Mouse (Mus musculus) gastrocnemius, postnatal 14 days (tissue): ENCODE measurements around the gene Nsun3. TPM values are rescaled to one million over a fixed set of nuclear protein-coding genes. Genes with fewer than 3 reads are reported as not detected.

Source experiments
- DNase-seq: peaks from one replicate; pipeline ENCODE4 v3.0.0; 2021; ENCODE audit warnings: mixed read lengths
- intact Hi-C: fragments of 180-260 bp; cut with DNase I; formaldehyde crosslinking; loops from one replicate; pipeline ENCODE4 v1.15.1; 2025; ENCODE audit warnings: low total_unique reads
- long read RNA-seq, 2 experiments: library from polyadenylated mRNA; stranded (forward); transcript quantifications; one replicate each; pipeline ENCODE4 v2.0.0; 2021
- total RNA-seq, 2 experiments: library from RNA; stranded (reverse); gene quantifications; 2 replicates each; pipeline ENCODE4 v1.2.3; 2021

Nsun3 gene
- 1 to 10 TPM; 5.9 to 6.1 TPM for total RNA-seq
- long read RNA-seq, experiment 1, result 0 reads
- long read RNA-seq, experiment 2, partial matches to known transcripts, result 1 of 4 reads
- long read RNA-seq, experiment 2, other reads (novel, unspliced or antisense), result 0 of 4 reads

- intact Hi-C loops, result no loop called here
- peak; percentile 92 for DNase-seq
Measured at GRCm38 (mm10) chr16:62786621-62787331, at the start of gene Nsun3. TSS of gene Nsun3 (minus strand) at chr16:62786818.

DNA sequence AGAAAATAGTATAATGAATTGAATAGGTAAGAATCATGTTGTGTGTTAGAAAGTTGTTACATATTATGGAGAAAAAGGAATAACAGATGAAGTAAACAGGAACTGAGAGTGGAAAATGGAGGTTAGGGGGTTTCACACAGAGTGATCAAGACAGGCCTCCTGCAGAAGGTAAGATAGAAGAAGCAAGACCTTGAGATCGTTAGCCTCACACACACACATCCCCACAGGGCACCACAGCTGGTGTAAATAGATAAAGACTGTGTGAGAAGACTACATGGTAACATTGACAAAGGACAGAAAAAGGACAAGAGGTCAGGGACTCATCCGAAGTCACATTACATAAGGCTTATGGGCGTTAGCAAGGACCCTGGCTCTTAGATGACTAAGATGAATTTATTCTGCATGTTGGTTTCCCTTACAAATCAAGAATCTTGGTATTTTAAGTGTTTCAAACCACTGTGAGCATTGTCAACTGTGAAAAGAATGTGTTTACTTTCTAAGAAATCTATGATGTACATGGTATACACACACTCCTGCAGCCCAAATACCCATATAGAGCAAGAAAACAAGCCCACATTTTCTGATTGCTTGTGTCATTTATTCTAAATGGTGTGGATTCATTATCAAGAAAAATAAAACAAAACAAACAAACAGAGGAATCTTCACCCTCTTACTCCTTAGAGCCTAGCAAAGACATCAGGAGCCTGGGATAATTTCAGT is 47.6 kb upstream of the Nsun3 start:
- no peak for DNase-seq
- intact Hi-C loops, result no loop called here

DNA sequence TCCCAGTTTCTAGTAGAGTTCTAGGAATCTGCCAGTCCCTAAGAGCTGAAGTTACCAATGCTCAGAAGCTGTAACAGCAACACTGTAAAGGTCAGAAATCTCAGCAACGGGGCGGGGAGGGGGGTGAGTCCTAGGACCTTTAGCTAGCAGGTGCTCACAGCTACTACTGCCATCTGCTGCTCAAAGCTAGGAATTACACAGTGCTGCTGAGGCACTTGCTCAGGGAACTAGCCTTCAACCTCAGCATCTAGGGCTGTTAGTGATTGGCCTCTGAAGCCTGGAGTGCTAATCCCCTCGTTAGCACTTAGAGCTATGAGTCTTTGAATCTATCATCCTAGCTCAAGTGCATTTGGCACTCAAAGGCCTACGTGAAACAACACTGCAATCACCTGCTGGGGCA is 45.9 kb upstream of the Nsun3 start:
- intact Hi-C loops, result no loop called here
- DNase-seq, result peak; percentile 35

DNA sequence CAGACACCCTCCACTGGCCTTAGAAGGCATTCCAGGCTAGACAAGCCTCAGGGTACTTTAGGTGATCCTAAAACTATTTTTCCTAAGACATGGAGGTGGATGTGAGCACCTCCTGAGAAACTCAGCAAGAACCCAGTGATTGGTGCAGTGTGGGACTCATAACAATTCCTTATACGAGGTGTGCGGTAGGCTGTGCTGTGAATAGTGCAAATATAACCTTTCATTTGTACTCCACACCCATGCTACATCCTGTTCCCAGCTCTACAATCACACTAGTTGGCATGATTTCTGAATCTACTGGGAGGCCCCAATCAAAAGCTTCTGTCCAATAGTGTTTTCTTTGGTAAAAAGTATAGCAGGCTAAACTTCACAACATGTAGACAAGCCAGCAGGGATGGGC is 45.4 kb upstream of the Nsun3 start:
- no peak for DNase-seq
- intact Hi-C loops, result no loop called here

DNA sequence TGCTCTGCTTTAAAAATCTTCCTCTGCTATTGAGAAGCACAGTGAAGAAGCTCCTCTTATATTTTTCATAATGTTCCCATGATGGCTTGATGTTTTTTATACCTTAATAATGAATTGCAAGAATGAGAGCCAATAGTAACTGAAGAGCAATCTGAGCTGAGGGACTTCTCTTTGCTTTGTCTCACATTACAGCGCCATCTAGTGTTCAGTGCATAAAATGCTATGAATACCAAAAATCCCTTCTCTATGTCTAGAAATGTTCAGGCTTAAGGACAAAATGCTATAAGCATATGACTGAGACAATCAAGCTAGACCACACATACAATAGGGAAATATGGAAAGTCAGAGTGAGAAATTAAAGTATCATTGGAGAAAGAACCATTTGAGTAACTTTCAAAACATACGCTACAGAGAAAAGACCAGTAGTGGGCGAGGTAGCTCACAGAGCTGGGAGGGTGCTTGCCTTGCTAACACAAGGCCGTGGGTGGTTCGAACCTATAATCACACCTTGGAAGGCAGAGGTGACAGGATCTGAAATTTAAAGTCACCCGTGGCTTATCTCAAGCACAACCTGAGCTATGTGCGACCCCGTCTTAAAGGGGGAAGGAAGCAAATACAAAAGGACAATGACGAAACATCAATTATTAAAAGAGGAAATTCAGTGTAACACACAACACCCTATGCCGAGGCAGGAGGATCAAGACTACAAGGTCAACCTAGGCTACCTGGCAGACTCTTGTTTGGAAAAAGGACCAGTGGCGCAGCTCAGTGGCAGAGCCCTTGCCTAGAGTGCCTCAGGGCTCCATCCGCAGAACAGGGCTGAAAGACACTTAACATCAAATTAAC is 39.8 kb upstream of the Nsun3 start:
- no peak for DNase-seq
- intact Hi-C loops, result no loop called here

DNA sequence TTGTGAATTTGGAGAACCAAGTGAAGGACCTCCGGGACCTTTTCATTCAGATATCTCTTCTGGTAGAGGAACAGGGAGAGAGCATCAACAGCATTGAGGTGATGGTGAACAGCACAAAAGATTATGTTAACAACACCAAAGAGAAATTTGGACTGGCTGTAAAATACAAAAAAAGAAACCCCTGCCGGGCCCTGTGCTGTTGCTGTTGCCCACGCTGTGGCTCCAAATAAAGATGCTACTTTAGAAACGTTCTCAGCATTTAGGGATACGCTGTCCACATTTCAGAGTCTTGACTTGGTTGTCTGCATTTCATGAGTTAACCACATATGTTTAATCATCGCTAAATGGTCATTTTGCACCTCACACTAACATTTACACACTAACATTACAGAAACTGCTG is 35.9 kb upstream of the Nsun3 start:
- DNase-seq, result no peak
- intact Hi-C loops, result no loop called here

DNA sequence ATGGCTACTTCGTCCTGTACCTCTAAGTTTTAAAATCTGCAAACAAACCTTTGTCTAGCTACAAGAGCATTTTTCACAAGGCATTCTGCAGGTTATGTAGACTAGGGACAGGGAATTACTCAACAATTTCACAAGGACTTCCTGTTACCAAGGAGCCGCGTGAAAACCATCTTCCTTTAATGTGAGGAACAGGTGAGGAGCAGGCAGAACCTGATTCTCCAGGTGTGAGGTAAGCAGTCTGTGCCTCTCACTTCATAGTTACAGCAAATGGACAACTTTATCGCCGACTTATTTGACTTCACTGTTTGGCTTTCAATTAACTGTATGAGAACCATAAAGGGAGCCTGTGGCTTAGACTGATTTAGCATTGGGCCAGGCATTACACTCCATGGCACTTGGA is 27.9 kb upstream of the Nsun3 start, which contains the start of gene Stx19:
Gene Stx19 (plus strand): TSS at position 186 of the 400 bp plus-strand sequence.
- intact Hi-C loops, result no loop called here
- DNase-seq, result no peak

DNA sequence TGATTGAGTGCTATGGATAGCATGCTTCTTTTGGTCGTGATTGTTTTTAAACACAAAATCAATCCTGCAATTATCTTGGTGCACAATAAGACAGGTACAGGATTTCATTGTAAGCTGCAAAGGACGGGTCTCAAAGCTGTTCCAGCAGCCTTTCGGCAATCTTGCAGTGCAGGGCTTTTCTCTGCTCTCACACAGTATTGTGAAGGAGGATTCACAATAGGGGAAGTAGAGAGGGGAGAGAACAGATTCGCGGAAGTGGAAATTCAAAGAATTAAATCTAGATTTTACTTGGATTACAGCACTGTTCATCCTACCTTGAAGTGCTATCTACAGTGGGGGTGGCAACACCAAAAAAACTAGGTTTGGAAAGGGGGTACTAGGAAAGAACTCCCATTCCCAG is 27.2 kb upstream of the Nsun3 start:
- intact Hi-C loops, result no loop called here

DNA sequence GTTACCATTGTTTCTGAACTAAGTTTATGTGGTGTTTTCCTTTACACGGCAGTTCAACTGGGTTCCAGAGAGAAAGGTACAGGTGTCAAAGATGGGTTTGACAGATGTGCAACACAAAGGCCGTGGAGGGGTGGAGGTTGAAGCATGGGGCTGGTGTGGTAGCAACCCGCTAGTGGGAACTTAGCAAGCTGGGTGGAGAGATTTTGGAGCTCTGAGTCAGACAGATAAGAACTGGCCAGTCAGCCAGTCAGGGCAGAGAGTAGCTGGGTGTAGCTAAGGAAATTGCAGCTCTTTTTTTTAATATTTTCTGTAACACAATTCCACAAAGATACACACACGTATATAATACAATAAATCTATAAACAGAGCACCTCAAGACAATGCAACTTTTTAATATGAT is 24.2 kb upstream of the Nsun3 start:
- intact Hi-C loops, result no loop called here
- DNase-seq, result no peak

More for the DNA sequence above, 27.2 kb upstream of the Nsun3 start:
- no peak for DNase-seq

DNA sequence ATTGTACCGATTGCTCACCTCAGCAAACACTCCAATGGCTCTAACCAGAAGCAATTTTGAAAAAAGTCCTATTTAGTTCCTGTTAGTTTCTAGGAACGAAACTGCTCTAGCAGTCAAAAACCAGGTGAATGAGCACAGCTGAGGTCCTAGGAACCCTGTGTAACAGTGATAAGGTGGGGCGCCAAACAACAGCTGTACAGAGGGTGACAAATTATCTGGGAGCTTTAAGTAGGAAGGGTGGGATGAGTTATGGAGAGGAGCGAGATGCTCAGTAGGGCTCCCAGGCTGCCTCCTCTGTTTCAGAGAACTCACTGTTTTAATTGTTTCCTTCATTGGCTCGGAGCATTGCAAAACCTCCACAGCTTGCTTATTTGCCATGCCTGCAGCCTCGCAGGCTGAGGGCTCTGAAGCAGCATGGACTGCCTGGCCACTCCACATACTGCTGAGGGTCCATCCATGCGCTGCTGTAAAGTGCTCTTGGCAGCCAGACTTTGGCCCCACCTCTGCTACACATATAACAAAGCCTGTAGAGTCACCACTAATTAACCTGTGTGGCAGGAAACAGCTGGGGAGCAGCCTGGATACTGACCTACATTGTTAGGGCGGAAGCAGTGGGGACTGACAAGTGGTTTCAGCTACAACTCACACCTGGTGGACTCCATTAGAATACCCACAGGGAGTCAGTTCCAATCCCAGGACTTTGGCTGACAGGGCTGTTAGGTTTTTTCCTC is 20.8 kb upstream of the Nsun3 start:
- intact Hi-C loops, result no loop called here

DNA sequence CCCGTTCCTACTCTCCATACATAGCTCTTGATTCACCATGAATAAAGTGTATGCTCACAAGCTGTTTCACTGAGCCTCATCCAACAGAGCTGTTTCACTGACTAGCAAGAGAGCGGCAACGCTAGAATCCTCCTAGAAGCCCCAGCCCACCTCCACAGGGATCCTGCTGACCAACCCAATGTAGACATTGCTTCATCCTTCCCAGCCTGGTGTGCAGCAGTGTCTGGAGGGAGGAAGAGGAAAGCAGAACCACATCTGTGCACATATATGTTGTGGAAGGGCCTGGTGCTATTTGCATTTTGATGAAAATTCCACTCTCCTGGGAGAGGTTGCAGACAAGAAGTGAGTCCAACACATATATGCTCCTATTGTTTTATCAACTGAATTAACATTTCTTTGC is 18.0 kb upstream of the Nsun3 start:
- no peak for DNase-seq
- intact Hi-C loops, result no loop called here

More for the DNA sequence above, 20.8 kb upstream of the Nsun3 start:
- no peak for DNase-seq

GRCm38 (mm10) chr16:62799839-62800238 is 13.2 kb upstream of the Nsun3 start:
- intact Hi-C loops, result no loop called here
- no peak for DNase-seq

GRCm38 (mm10) chr16:62799426-62799825 is 12.8 kb upstream of the Nsun3 start:
- DNase-seq, result no peak
- intact Hi-C loops, result no loop called here

DNA sequence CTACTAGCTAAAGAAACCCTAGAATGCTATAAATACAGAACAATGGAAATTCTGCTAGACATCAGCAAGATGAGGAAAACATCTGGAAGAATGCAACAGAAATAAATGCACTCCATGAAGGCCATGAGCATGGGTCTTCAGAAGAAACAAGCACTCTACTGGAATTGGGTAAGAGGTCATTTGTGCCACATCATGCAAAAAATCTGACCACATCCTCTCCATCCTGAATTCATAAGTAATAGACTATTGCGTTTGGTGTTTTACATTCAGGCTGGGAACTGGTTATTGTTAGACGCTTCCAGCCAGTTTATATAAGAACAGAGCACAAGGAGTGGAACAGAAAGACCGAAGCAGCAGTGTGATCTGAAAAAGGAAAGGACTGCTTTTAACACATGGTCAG is 12.2 kb upstream of the Nsun3 start:
- intact Hi-C loops, result no loop called here

GRCm38 (mm10) chr16:62796608-62797007 is 10.0 kb upstream of the Nsun3 start:
- no peak for DNase-seq
- intact Hi-C loops, result no loop called here

More for the DNA sequence above, 12.2 kb upstream of the Nsun3 start:
- DNase-seq, result no peak

DNA sequence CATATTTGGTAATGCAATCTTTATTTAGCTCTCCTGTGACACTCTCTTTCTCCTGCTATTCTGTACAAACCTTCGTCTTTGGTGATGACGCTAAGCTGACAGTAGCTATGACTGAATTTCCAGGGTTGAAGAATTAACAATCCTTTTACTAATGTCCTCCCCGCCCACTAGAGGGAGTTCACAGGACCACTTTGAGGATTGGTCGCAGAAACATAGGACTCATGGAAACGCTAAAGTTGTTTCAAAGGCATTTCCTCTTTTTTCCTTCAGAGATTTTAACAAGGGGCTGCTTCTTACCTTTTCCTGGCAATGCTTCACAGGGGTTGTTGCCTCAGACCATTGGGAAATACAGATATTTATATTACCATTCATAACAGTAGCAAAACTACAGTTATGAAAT is 4.4 kb downstream of the Nsun3 start:
- no peak for DNase-seq
- intact Hi-C loops, result no loop called here

DNA sequence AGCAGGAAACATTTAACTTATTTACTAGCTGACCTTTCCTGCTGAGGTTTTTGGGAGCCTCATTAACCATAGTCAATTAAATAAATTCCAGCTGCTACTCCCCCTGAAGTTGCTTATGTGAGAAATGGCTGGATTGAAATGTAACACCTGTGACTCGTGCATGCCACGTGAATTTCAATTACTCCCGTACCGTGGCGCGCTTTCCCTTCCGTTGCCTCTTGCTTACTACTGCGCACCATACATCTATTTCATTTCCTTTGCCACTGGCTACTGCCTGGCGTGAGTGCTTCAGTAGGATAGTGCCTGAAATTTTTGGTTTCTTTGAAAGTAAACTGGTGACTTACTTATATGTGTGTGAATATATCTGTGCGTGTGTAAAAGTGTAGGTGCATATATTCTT is 8.3 kb downstream of the Nsun3 start:
- DNase-seq, result no peak
- intact Hi-C loops, result no loop called here

DNA sequence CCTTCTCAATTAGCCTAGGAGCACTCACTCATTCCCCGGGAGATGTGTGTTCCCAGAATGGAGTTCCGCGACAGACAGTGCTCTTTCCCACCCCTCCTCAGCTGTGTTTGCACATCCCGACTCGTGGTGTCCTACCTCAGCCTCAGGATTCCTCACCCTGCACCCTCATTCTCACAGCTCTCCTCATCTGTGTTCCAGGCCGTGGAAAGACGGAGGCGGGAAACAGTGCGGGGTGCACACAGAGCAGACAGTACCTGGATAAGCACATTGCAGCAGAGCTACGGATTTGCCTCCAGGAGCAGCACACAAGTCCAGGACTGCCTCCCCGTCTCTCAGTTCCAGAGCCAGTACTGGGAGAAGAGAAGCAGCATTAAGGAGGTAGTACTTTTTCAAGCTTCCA is 10.6 kb downstream of the Nsun3 start:
- intact Hi-C loops, result no loop called here
- no peak for DNase-seq

DNA sequence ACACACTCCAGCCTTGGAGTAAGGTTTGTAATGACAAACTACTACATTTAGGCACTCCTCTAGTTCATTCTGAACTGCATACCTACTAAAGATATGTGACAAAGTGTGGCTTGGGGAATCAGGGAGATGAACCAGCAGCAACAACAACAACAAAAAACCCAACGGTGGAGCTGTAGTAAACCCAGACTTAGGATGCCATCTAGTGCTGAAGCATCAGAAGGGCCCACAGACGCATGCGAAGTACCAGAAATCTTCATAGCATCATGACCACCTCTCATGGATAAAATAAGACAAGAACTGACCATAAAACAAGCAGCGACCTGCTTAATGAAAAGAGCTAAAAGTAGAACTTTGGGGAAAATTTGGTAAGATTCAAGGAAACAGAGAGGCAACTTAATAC is 13.2 kb downstream of the Nsun3 start:
- DNase-seq, result no peak
- intact Hi-C loops, result no loop called here
